Mouse (Mus musculus) erythroblast, embryonic 14.5 days (primary cell): Measurements from ENCODE around the gene Plcb4.

Experiments
- GATA1 ChIP-seq: IDR thresholded peaks from 2 replicates; pipeline ENCODE4 v1.6.1; 2012; ENCODE audit warnings: low read length, inconsistent platforms, mixed read lengths
- TAL1 ChIP-seq: IDR thresholded peaks from 3 replicates; pipeline ENCODE4 v1.6.1; 2012; ENCODE audit warnings: low read length, inconsistent platforms, mixed read lengths

DNA sequence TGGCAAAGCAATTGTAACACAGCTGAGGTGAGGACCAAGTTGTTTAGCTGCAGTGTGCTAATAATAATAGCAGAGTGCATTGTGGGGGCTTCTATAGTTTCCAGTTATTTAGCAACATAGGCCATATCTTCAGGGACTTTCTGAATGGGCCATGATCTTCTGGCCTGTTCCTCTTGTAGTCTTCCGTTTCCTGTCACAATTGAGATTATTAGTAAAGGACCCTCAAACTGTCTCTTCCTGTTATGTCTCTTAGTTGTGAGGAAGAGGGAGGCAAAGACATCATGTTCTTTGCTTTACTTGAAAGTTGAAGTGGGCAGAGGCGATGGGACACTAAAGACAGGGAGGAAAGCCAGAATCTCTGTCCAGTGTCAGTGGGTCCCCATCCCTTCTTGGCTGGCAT is 195.2 kb downstream of the Plcb4 start:
- no peak for TF ChIP-seq TAL1
- TF ChIP-seq GATA1, result no peak
